Mouse (Mus musculus) monocyte, adult 2 months (primary cell): ENCODE measurements around the gene Lemd1.
A peak's percentile ranks its signal among the peaks of the same experiment; 100 is the strongest.
"Not testable (repeated sequence)": the region's sequence is repeated elsewhere in the genome, so short reads cannot be mapped to it uniquely, and the experiment has no call there.

ENCODE experiments used
- DNase-seq, 2 experiments: peaks; one replicate each; pipeline ENCODE4 v3.0.0; 2022; ENCODE audit warnings: low spot score in 2 of 2, low read depth in 1 of 2

Lemd1 gene

DNA sequence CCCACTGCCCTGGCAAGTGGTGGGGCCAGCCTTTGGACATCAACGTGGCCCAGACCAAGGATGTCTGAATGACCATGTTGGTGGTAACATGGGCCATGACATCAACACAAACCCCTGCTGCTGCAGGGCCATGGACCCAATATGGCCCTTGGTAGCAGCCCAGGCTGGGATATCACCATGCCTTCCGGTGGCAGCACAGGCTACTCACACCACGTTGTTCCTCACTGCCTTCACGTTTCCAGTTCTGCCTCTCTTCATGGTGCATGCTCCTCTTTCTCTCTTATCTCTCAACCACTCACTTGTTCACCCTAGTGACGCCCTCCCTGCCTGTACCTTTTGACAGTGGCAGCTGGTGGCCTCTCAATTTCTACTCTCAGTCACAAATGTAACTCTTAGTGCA, 53.8 kb downstream of the Lemd1 start:
- no peak for DNase-seq

DNA sequence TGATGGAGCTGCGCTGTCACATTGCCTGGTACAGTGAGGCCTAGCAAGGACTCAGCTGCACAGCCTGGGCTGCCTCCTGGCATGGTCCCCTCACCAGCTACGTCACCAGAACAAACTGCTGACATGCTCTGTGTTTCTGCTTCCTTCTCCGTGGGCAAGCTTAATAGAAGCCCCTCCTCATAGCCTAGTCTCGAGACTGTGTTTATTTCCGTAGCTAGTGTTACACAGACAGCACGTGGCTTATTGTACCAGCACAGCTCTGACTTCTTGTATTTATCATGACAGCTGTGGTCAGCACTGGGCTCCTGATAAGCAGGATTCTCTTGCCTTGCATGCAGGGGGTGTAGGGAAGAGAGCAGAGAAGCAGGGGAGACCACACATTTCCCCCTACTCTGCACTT, 54.9 kb downstream of the Lemd1 start:
- peak in 1 of 2 experiments; percentile 6 for DNase-seq

DNA sequence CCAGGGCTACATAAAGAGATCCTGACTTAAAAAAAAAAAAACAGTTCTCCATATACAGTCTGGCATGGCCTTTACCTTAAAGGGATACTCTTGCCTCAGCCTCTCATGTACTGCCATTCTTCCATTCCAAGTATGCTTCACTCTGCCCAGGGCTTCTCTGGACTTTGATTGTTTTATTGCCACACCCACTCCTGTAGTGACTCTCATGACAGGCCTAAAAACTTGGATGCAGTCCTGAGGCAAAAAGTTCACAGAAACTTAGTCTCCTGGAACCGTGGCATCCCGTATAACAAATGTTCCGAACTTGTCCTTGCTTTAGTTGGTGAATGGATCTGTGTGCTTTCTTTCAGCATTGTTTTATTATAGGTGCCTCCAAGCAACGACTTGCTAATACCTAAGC, 55.4 kb downstream of the Lemd1 start:
- no peak for DNase-seq

- no peak for DNase-seq
Measured at GRCm38 (mm10) chr1:132254467-132254866, 63.2 kb downstream of the Lemd1 start.

DNA sequence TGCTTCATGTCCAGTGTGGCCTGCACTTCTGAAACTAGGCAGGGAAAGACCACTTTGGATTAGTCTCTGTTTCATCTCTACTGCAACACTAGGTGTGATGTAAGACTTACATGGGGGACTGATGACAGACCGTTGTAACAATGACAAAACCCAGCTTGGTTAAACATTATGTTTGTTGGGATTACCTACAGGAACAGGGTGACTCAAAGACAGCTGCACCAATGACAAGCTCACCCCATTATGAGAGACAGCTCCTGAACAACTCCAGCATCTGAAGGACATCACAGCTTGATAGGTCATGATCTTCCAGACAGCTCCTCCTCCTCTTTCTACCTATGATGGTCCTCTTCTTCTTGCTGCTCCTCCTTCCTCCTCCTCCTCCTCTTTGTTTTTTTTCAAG, 69.1 kb downstream of the Lemd1 start:
- DNase-seq = no peak

DNA sequence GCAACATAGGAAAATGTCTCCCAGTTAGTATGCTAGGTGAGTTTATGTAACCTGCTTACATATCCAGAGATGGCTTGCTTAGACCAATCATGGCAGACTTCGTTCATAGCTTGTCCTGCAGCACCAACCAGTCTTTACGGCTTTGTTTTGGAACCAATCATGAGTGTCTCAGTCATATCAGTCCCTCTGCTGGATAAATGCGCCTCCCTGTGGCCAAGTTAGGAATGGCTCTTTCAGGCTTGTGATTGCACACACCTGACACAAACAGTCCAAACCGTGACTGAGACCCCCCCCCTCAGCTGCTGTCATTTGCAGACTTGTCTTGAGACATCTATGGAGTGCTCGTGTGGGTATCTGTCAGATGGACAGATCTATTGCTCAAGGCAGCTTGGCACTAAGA, 69.8 kb downstream of the Lemd1 start:
- no peak for DNase-seq

GRCm38 (mm10) chr1:132263618-132264017, 72.4 kb downstream of the Lemd1 start:
- no peak for DNase-seq

GRCm38 (mm10) chr1:132264577-132264976, 73.3 kb downstream of the Lemd1 start:
- no peak for DNase-seq

- no peak for DNase-seq
Measured at GRCm38 (mm10) chr1:132265211-132265859, 74.1 kb downstream of the Lemd1 start.

GRCm38 (mm10) chr1:132265936-132266335, 74.7 kb downstream of the Lemd1 start:
- no peak for DNase-seq

- DNase-seq = no peak
Measured at GRCm38 (mm10) chr1:132266791-132267557, 75.7 kb downstream of the Lemd1 start.

DNA sequence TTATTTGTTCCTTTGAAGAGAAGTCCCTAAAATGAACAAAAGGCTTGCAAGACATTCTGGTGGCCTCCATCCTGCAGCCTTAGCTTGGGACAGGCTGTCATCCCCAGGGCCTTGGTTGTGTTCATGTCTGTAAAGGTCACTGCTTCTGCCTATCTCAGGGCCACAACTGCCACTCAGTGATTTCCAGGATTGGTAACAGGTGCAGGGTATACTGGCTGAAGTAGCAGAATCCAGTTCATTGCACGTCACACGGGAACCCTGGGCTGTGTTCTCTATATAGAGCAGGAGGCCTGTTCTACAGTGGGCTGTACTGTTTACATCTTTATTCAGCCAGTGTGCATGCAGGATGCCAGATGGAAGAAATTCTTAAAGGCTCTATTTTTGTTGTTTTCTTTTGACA, 76.7 kb downstream of the Lemd1 start:
- no peak for DNase-seq

GRCm38 (mm10) chr1:132268418-132269060, 77.3 kb downstream of the Lemd1 start:
- no peak for DNase-seq

DNA sequence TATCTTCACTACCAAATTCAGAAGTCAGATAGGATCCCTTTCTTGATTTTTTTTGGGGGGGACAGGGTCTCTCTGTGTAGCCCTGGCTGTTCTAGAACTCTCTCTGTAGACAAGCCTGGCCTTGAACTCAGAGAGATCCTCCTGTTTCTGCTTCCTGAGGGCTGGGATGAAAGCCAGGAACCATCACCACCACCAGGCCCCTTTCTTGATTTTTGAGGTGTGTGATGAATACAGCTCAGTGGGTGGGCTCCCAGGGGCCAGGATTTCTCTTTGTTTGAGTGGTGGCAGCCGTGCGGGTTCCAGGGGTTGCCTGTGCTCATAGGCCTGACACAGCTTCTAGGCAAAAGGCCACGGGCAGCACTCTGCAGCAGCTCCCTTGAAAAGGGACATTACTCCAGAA, 80.0 kb downstream of the Lemd1 start:
- DNase-seq = no peak

- no peak for DNase-seq
Measured at GRCm38 (mm10) chr1:132276694-132277093, 85.5 kb downstream of the Lemd1 start.

DNA sequence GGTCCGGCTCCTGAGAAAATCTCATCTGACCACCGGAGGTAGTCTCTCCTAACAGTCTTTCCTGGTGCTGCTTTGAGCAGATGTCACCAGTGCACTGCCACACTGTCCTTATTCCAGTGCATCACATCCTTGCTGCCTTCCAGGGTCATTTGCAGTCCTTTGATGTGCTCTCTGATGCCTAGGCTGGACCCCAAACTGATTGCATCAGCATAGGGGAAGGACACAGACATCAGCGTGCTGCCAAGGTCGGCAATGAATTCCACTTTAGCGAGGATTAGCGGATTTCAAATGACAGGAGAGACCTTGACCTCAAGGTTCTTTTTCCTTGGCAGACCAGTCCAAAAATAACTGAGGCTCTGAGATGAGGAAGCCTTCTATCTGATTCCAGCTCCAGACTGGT, 85.9 kb downstream of the Lemd1 start:
- no peak for DNase-seq

- DNase-seq = not testable (repeated sequence)
Measured at GRCm38 (mm10) chr1:132280636-132281035, 89.4 kb downstream of the Lemd1 start.

DNA sequence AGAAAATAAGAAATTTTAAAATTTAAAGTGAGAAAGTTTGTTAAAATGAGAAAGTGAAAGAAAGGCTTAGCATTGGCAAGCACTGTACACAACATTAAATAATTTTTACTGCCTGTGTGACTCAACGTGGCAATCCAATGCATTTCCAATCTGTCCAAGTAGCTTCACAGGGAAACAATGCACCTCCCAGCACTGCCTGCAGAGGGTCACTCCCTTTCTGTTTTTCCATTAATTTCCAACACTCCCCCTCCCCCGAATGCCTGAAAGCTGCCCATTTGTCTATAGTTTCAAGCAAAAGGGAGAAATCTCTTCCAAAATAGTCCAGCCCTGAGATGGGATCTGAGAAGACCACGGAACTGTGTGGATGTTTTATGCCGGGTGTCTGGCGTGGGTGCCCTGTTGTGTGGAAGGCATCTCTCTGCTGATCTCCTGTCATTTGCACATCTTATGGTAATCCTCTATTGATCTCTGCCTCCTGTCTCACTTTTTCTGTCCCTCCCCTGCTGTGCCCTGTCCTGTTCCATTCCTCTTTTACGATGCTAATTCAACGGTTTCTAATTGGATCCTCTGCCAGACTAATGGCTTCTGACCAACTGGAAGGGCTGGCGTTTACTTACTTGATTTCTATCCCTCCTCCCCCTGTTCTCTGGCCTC, 90.4 kb downstream of the Lemd1 start:
- DNase-seq = no peak

- no peak for DNase-seq
Measured at GRCm38 (mm10) chr1:132282177-132282536, 90.9 kb downstream of the Lemd1 start.

DNA sequence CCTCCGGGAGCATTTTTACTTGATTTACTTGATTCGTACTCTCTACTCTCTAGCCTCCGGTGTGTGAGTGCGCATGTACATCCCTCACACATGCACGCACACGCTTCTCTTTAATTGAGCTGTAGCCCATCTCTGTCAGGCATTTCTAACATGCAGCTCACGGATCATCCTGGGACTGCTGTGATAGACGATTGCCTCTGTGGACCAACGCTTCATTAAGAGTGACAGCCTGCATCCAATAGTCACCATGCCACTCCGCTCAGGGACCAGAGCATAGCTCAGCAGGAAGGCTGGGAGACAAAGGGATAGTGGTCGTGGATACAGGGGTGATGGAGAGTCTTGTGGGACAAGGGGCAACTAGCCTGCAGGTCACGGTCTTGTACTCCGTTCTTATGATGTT, 91.8 kb downstream of the Lemd1 start:
- no peak for DNase-seq

GRCm38 (mm10) chr1:132286735-132287134, 95.5 kb downstream of the Lemd1 start:
- no peak for DNase-seq

DNA sequence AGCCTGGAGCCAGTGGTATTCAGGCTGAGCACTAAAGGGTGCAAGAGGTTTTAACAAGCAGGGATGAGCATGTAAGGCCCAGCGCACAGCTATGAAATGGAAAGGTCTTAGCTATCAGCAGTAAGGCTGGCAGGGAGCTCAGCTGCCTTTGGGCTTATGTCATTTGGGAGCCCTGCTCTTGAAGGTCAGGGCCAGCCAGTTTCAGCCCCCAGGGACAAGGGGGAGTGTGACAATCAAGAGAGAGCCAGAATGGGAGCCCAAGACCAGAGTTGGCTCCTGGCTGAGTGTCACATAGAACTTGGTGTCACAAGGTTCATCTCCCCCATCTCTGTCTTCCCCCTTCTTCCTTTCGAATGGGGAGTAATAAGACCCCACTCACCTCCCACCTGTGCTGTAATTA, 96.2 kb downstream of the Lemd1 start:
- no peak for DNase-seq
